Mouse (Mus musculus): ENCODE measurements around the gene Gm11627. TPM values are rescaled to one million over a fixed set of nuclear protein-coding genes. Genes with fewer than 3 reads are reported as not detected.

Gene Gm11627
- polyA plus RNA-seq, 1 experiment from 2014 or later: 4.3 TPM

DNA sequence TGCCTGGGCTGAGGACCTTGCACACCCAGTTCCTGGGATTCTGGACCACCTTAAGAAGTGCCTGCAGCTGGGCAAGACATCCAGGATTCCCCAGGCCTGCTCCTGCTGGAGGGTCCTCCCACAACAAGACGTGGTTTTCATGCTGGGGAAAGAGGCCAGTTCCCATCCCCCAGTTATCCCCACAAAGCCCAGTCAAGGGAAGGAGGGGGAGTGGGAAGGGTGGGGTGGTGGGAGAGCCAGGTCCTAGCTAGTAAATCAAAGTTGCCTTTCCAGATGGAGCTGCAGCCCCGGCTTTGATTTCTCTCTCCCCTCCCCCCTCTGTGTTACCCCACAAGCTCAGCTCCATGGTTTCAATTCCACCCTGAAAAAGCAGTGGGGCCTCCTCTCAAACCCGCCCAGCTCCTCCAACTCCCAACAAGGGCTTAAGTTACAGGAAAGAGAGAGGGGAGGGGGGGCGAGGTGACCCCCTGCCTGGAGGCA lies 16.1 kb upstream of the Gm11627 start:
- no peak overlapping the region for H3K9ac ChIP-seq
- H3K4me1 ChIP-seq: peaks cover 15% of the 10 kb centered on the region
- ATAC-seq (ENCODE audit: low FRiP score): peak; percentile 54; the same call in 1 of the 2 replicates
- H3K4me3 ChIP-seq: no peak overlapping the region
- H3K4me2 ChIP-seq (replicated peaks): peak overlapping the region; percentile 6; the same call in 1 of the 2 replicates
- H3K27ac ChIP-seq: peak overlapping the region; percentile 70
- no peaks in the 10 kb centered on the region for H3K27me3 ChIP-seq
- no peaks in the 10 kb centered on the region for H3K9me3 ChIP-seq (replicated peaks)
- 3% methylated on average over 3 of the region's 4 CpGs for WGBS
- no peaks in the 10 kb centered on the region for H3K36me3 ChIP-seq

DNA sequence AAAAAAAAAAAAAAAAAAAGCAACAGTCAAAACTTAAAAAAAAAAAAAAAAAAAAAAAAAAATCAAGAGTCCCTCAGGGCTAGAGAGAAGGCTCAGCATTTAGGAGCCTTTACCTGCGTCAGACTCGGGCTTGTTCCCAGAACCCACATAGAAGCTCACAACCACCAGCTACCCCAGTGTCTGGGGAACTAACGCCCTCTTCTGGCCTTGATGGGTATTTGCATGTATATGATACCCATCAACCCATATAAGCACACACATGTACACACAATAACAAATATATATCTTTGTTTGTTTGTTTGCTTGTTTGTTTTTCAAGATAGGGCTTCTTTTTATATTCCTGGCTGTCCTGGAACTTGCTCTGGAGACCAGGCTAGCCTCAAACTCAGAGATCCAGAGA lies 8.3 kb upstream of the Gm11627 start:
- H3K36me3 ChIP-seq: no peaks in the 10 kb centered on the region
- peaks cover 4% of the 10 kb centered on the region for H3K9me3 ChIP-seq (replicated peaks)
- no peak overlapping the region for H3K27ac ChIP-seq
- H3K9ac ChIP-seq: no peak overlapping the region
- no peak overlapping the region for H3K4me3 ChIP-seq
- H3K4me2 ChIP-seq (replicated peaks): no peak overlapping the region
- no peak for ATAC-seq (ENCODE audit: low FRiP score)
- H3K4me1 ChIP-seq: peaks cover 3% of the 10 kb centered on the region
- peaks cover 5% of the 10 kb centered on the region; the same call in 1 of the 2 replicates for H3K27me3 ChIP-seq
- WGBS: 75% methylated on average over 3 of the region's 3 CpGs

DNA sequence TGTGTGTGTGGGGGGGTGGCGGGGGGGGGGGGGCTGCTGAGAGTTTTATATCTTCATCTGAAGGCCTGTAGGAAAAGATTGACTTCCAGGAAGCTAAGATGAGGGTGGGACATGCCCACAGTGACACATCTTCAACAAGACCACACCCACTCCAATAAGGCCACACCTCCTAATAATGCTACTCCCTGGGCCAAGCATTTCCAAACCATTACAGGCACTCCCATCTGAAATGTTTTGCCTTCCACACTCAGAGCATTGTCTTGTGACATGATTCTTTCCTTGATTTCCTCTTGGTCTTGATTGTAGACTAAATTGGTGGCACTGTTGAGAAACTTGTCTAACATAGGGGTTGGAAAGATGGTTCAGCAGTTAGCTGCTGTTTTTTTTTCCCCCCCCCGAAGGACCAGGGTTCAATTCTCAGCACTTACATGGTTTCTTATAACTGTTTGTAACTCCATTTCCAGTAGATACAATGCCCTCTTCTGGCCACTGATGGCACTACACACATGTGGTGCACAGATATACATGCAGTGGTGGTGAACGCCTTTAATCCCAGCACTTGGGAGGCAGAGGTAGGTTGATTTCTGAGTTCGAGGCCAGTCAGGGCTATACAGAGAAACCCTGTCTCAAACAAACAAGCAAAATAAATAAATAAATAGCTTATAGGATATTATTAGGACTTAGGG lies 7.3 kb upstream of the Gm11627 start:
- 89% methylated on average over 4 of the region's 4 CpGs for WGBS
- H3K9ac ChIP-seq: no peak overlapping the region

DNA sequence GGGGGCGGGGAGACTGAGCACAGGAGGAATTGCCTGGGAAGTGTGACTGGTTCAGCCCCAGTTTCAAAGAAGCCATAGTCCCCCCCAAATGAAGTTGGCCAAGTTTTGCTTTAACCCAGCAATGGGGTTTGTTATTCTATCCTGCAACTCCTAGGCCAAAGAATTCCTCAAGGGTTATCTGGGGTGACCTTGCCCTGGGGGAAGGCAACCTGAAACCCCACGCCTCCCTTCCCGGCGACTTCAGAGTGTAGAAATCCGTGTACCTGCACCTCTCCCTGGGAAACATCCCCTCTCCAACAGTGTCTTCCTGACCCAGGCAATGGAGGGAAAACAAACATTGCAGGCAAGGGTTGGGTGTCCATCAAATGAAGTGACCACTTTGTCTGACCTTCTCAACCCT lies 3.5 kb upstream of the Gm11627 start:
- Histone ChIP-seq H3K36me3 (no peaks in the 10 kb centered on the region), H3K4me3 (no peak overlapping the region), H3K27ac (peak overlapping the region; percentile 76; the same call in 1 of the 2 replicates), H3K27me3 (peaks cover 10% of the 10 kb centered on the region; the same call in 1 of the 2 replicates), H3K9ac (no peak overlapping the region), H3K4me1 (peaks cover 38% of the 10 kb centered on the region), H3K9me3 (replicated peaks) (peaks cover 4% of the 10 kb centered on the region), H3K4me2 (replicated peaks) (no peak overlapping the region)
- ATAC-seq (ENCODE audit: low FRiP score): no peak
- WGBS: 11% methylated on average over 5 of the region's 5 CpGs

More for the DNA sequence above, 7.3 kb upstream of the Gm11627 start:
- no peak overlapping the region for H3K27ac ChIP-seq
- H3K4me2 ChIP-seq (replicated peaks): no peak overlapping the region
- peaks cover 10% of the 10 kb centered on the region; the same call in 1 of the 2 replicates for H3K27me3 ChIP-seq
- H3K36me3 ChIP-seq: no peaks in the 10 kb centered on the region
- H3K4me3 ChIP-seq: no peak overlapping the region
- peaks cover 12% of the 10 kb centered on the region for H3K4me1 ChIP-seq
- peaks cover 4% of the 10 kb centered on the region for H3K9me3 ChIP-seq (replicated peaks)
- ATAC-seq (ENCODE audit: low FRiP score): no peak

DNA sequence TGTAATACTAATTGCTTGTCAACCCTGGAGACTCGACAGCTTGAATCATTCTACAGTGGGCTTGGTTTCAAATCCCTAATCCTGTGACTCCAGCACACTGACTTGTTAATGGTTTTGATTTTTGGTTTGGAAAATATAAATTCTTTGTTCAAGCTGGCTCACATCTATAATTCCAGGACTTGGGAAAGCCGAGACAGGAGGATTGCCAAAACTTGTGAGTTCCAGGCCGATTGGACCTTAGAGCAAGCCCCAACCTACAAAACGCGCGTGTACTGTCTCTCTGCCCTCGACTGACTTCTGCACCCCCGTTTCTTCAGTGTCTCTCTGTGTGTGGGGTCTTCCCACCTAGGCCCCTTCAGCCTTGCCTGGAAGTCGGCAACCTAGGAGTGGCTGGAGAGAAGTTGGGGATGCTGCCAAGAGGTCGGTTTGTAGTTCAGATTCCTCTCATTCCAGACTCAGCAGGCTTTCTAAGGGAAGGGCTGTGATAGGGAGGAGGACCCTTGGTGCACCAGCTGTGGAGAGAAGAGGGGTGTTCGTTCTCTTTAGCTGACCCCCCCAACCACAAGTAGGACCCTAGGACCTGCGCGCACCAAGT lies 2.9 kb upstream of the Gm11627 start:
- Histone ChIP-seq H3K27ac (peak overlapping the region; percentile 76), H3K9ac (no peak overlapping the region), H3K4me1 (peaks cover 40% of the 10 kb centered on the region)

DNA sequence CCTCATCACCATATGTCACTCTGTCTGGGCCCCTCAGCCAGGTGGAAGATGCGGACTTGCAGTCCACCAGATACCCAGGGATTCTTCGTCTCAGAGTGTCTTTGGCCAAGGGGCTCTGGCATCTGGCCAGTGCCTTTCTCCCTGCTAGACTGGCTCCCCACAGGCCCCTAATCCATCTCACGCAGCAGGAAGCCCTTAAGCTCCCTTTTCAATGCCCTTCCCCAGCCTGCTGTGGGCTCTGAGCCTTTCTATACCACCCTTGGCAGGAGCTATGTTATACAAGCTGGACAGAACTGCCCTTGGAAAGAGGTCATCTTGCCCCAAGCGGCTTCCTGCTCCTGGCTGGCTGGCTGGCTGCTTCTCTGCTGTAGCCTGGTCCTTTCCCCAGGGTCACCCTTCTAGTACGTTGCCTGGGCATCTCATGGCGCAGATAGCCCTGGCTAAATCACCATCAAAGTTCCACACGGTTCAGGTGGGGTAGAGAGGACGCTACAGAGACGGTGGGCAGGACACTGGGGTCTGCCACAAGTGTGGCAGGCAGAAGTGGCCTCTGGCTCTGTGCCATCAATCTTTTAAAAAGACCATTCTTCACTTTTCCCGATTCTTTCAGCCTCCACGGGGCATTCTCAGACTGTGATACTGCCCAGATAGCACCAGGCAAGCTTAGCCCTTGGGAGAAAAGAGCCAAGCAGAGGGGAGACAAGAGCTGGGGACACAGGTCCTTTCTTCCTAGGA lies 2.2 kb upstream of the Gm11627 start:
- Histone ChIP-seq H3K4me2 (replicated peaks) (no peak overlapping the region; the same call in 1 of the 2 replicates), H3K27ac (peak overlapping the region; percentile 76)

More for the DNA sequence above, 2.9 kb upstream of the Gm11627 start:
- no peaks in the 10 kb centered on the region for H3K36me3 ChIP-seq
- 17% methylated on average over 13 of the region's 13 CpGs for WGBS
- H3K4me2 ChIP-seq (replicated peaks): no peak overlapping the region
- ATAC-seq (ENCODE audit: low FRiP score): no peak
- no peak overlapping the region for H3K4me3 ChIP-seq
- peaks cover 10% of the 10 kb centered on the region; the same call in 1 of the 2 replicates for H3K27me3 ChIP-seq
- peaks cover 4% of the 10 kb centered on the region for H3K9me3 ChIP-seq (replicated peaks)

DNA sequence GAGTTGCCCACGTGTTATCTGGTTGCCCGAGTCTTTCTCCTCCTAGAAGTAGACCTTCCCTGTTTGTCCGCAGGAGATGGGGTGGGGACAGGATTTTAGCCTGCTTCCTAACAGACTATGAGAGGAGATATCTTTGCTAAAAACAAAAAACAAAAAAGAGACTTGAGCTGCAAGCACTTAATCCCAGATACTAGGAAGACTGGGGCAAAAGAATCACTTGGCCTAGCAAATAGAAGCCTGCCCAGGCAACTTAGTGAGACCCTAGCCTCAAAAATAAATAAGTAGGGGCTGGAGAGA lies 721 bp upstream of the Gm11627 start:
- H3K9me3 ChIP-seq (replicated peaks): no peaks in the 10 kb centered on the region
- H3K4me1 ChIP-seq: peaks cover 40% of the 10 kb centered on the region
- H3K4me2 ChIP-seq (replicated peaks): 0 out of 2 replicates have a peak overlapping the region, but pooled peaks have one; percentile 50
- H3K4me3 ChIP-seq: peak overlapping the region; percentile 23; the same call in 1 of the 2 replicates
- no peak for ATAC-seq (ENCODE audit: low FRiP score)
- no peak overlapping the region for H3K9ac ChIP-seq
- WGBS: 18% methylated on average over 3 of the region's 3 CpGs
- H3K27ac ChIP-seq: peak overlapping the region; percentile 80
- H3K36me3 ChIP-seq: no peaks in the 10 kb centered on the region
- H3K27me3 ChIP-seq: peaks cover 10% of the 10 kb centered on the region; the same call in 1 of the 2 replicates

More for the DNA sequence above, 2.2 kb upstream of the Gm11627 start:
- Histone ChIP-seq H3K9ac (no peak overlapping the region), H3K9me3 (replicated peaks) (peaks cover 4% of the 10 kb centered on the region), H3K4me1 (peaks cover 40% of the 10 kb centered on the region), H3K4me3 (no peak overlapping the region), H3K27me3 (peaks cover 10% of the 10 kb centered on the region; the same call in 1 of the 2 replicates), H3K36me3 (no peaks in the 10 kb centered on the region)
- 0 out of 2 replicates have a peak, but pooled peaks have one; percentile 11 for ATAC-seq (ENCODE audit: low FRiP score)
- WGBS: 14% methylated on average over 11 of the region's 11 CpGs

DNA sequence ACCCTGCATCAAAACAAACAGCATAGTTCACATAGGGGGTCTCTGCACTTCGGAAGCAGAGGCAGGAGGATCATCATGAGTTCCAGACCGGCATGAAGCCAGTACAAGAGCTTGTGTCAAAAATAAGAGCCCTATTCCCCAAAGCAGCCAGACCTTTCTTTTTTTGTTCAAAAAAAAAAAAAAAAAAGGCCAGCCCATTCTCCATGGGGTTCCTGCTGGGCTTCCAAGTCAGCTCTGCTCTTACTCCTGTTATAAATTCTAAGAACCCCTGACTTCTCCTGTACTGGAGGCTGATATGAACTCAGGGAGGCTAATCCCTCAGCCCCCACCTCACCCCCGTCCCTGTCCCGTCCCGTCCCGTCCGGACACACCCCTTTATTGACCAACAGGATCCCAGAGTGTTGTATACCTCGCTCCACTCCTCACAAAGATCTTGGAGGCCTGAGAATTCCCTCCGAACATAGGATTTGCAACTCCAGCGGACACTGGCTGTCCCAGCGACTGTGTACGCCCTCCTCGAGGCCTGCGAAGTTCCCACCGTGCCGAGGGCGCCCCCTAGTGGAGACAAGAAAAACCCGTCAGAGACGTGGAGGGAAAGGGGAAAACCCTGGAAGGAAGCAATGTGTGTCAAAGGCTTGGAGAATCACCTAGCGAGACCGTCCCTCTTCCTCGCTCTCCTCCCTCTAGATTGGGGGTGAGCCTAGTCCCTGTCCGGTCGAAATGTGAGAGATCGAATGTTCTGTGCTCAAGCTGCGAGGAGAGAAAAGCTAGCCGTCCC lies 731 bp downstream of the Gm11627 start:
- H3K36me3 ChIP-seq: no peaks in the 10 kb centered on the region
- WGBS: 5% methylated on average over 27 of the region's 27 CpGs
- H3K4me1 ChIP-seq: peaks cover 40% of the 10 kb centered on the region
- H3K9me3 ChIP-seq (replicated peaks): no peaks in the 10 kb centered on the region
- peak overlapping the region; percentile 23 for H3K4me3 ChIP-seq
- peaks cover 10% of the 10 kb centered on the region; the same call in 1 of the 2 replicates for H3K27me3 ChIP-seq
- H3K4me2 ChIP-seq (replicated peaks): peak overlapping the region; percentile 50
- no peak overlapping the region for H3K9ac ChIP-seq
- peak overlapping the region; percentile 80 for H3K27ac ChIP-seq
- peak; percentile 8; the same call in 1 of the 2 replicates for ATAC-seq (ENCODE audit: low FRiP score)

DNA sequence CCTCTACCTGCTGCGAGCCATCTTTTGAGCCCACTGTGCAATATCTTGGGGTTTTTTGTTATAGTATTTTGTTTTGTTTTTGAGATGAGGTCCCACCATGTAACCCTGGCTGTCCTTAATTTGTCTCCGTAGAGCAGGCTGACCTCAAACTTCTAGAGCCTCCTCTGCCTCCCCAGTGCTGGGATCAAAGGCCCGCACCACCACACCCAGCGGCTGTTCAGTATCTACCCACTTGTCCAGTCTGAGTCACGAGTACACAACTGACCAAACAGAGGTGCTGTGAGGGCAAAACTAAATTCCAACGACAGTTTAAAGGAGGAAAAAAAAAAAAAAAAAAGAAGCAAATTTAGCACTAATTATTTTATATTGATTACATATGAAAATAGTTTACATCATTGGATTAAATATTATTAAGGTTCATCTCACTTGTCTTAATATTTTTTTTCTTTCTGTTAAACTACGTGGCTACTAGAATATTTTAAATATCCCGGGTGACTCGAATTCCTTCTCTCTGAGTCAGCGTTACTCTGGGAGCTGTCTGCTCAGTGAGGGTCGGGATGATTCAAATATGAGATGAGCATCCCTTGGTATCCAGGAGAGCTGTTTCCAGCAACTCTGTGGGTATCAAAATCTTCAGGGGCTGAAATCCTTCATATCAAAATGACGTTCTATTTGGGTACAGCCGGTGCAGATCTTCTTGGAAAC lies 3.1 kb downstream of the Gm11627 start:
- no peaks in the 10 kb centered on the region for H3K36me3 ChIP-seq
- no peak overlapping the region for H3K9ac ChIP-seq
- peaks cover 24% of the 10 kb centered on the region for H3K4me1 ChIP-seq
- 65% methylated on average over 13 of the region's 13 CpGs for WGBS
- no peaks in the 10 kb centered on the region for H3K9me3 ChIP-seq (replicated peaks)
- H3K27ac ChIP-seq: no peak overlapping the region
- H3K4me3 ChIP-seq: no peak overlapping the region
- H3K27me3 ChIP-seq: no peaks in the 10 kb centered on the region
- no peak for ATAC-seq (ENCODE audit: low FRiP score)
- H3K4me2 ChIP-seq (replicated peaks): no peak overlapping the region

DNA sequence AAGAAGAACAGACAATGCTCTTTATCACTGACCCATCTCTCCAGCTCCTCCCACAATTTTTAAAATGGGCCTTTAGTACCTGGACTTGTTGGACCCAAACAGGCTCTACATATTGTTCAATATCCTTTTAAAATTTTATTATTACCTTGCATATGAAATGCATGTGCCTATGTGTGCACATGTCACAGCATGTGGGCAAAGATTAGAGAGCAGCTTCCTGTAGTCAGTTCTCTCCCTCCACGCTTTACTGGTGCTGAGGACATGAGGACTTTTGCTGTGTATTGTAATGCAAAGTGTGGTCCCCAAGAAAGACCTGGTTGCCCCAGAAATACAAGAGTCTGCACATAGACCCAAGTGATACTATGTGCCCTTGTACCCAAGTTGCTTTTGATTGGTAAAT lies 4.2 kb downstream of the Gm11627 start:
- H3K4me3 ChIP-seq: no peak overlapping the region
- no peaks in the 10 kb centered on the region for H3K27me3 ChIP-seq
- no peak for ATAC-seq (ENCODE audit: low FRiP score)
- no peak overlapping the region for H3K4me2 ChIP-seq (replicated peaks)
- no peaks in the 10 kb centered on the region for H3K36me3 ChIP-seq
- H3K27ac ChIP-seq: no peak overlapping the region
- H3K9ac ChIP-seq: no peak overlapping the region
- 45% methylated on average over 1 of the region's 1 CpGs for WGBS
- H3K9me3 ChIP-seq (replicated peaks): no peaks in the 10 kb centered on the region
- peaks cover 19% of the 10 kb centered on the region for H3K4me1 ChIP-seq
